Mouse (Mus musculus) cortical plate, adult 2 months (tissue): Measurements from ENCODE around the gene Pla2g2d.

Experiments
- CTCF ChIP-seq: fragments of 200-500 bp; IDR thresholded peaks from 2 replicates; pipeline ENCODE4 v1.5.1; 2011; ENCODE audit warnings: mild to moderate bottlenecking, control low read depth, low read length; ENCODE audit not compliant: insufficient read depth; ENCODE audit errors: extremely low read depth
- POLR2A ChIP-seq: fragments of 200-500 bp; IDR thresholded peaks from 2 replicates; pipeline ENCODE4 v1.6.1; 2011; ENCODE audit warnings: mild to moderate bottlenecking, low read length, control low read depth; ENCODE audit not compliant: insufficient read depth; ENCODE audit errors: extremely low read depth

DNA sequence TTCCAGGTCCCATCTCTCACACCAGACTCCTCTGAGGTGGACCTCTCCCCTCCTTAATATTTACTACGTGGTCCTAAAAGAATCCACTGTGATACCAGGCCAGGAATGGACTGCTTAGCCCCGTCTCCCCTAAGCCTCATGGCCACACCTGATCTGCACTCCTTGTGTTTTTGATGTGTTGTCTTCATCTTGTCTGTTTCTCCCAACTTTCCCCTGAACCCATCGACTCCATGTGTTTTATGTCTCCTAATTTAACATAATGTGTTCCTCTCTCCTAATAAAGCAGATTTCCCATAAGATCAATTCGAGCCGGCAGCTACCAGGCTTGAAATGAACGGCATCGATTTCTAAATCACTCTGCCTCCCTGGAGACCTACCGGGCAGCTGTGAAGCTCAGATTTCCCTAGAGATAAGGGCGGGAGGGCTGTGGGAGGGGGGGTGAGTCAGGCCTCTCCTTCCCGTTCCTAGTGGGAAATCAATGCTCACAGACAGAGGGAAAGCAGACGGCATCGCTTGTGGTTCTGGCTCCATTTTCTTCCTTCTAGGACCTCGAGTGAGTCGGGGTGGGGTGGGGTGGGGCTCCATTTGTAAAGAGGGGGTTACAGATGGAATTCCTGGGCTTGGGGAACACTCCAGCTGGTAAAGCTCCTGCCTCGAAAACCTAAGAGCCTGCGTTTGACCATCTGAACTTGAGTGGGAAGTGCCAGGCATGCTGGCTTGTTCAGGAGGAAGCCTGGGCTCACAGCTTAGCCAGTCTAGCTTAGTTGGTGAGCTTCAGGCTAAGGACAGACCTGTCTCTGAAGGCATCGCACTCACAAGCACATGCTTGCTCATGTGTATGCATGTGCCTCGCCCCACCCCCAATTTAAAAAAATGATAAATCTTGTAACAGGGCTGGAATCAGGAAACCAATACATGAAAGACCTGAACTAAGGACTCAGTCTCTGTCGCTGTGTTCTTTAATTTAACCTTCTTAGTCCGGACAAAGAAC is 2.2 kb downstream of the Pla2g2d start:
- no peak for TF ChIP-seq CTCF
- no peak for TF ChIP-seq POLR2A
